Mouse (Mus musculus): ENCODE measurements around the gene Rad51b. TPM values are rescaled to one million over a fixed set of nuclear protein-coding genes. Genes with fewer than 3 reads are reported as not detected.

Rad51b gene
- polyA plus RNA-seq, 1 experiment from 2014 or later = 6.6 TPM

- WGBS = 85% methylated on average over 20 of the region's 20 CpGs
- Histone ChIP-seq H3K4me3 (no peak overlapping the region), H3K27ac (0 out of 2 replicates have a peak overlapping the region, but pooled peaks have one; percentile 71), H3K4me1 (peaks cover 24% of the 10 kb centered on the region), H3K9me3 (no peaks in the 10 kb centered on the region), H3K27me3 (ENCODE audit: insufficient read depth, poor library complexity, severe bottlenecking) (0 out of 2 replicates have a peak, but pooled peaks cover 9% of the 10 kb centered on the region), H3K36me3 (no peaks in the 10 kb centered on the region)
- DNase-seq (ENCODE audit: low spot score) = no peak
These were observed 517.4 kb downstream of the Rad51b start for GRCm38 (mm10) chr12:79814312-79815091.

GRCm38 (mm10) chr12:79816241-79816640 lies 519.2 kb downstream of the Rad51b start:
- DNase-seq (ENCODE audit: low spot score) = no peak
- H3K4me3 ChIP-seq = no peak overlapping the region
- peak overlapping the region; percentile 59; the same call in 1 of the 2 replicates for H3K27ac ChIP-seq
- peaks cover 24% of the 10 kb centered on the region for H3K4me1 ChIP-seq
- 0 out of 2 replicates have a peak, but pooled peaks cover 9% of the 10 kb centered on the region for H3K27me3 ChIP-seq (ENCODE audit: insufficient read depth, poor library complexity, severe bottlenecking)
- H3K9me3 ChIP-seq = no peaks in the 10 kb centered on the region
- 45% methylated on average over 4 of the region's 4 CpGs for WGBS
- no peaks in the 10 kb centered on the region for H3K36me3 ChIP-seq

GRCm38 (mm10) chr12:79820228-79820958 lies 523.3 kb downstream of the Rad51b start:
- Histone ChIP-seq H3K27ac (no peak overlapping the region), H3K4me1 (peaks cover 27% of the 10 kb centered on the region), H3K36me3 (no peaks in the 10 kb centered on the region), H3K9me3 (no peaks in the 10 kb centered on the region), H3K27me3 (ENCODE audit: insufficient read depth, poor library complexity, severe bottlenecking) (0 out of 2 replicates have a peak, but pooled peaks cover 9% of the 10 kb centered on the region), H3K4me3 (no peak overlapping the region)
- WGBS = 76% methylated on average over 8 of the region's 8 CpGs
- DNase-seq (ENCODE audit: low spot score) = no peak

GRCm38 (mm10) chr12:79821901-79822300 lies 524.8 kb downstream of the Rad51b start:
- H3K4me3 ChIP-seq = no peak overlapping the region
- 85% methylated on average over 5 of the region's 5 CpGs for WGBS
- H3K27me3 ChIP-seq (ENCODE audit: insufficient read depth, poor library complexity, severe bottlenecking) = 0 out of 2 replicates have a peak, but pooled peaks cover 14% of the 10 kb centered on the region
- no peaks in the 10 kb centered on the region for H3K36me3 ChIP-seq
- H3K27ac ChIP-seq = peak overlapping the region; percentile 17; the same call in 1 of the 2 replicates
- no peak for DNase-seq (ENCODE audit: low spot score)
- no peaks in the 10 kb centered on the region for H3K9me3 ChIP-seq
- H3K4me1 ChIP-seq = peaks cover 29% of the 10 kb centered on the region

- peak overlapping the region; percentile 17; the same call in 1 of the 2 replicates for H3K27ac ChIP-seq
- H3K4me1 ChIP-seq = peaks cover 33% of the 10 kb centered on the region
- H3K27me3 ChIP-seq (ENCODE audit: insufficient read depth, poor library complexity, severe bottlenecking) = 0 out of 2 replicates have a peak, but pooled peaks cover 14% of the 10 kb centered on the region
- no peaks in the 10 kb centered on the region for H3K36me3 ChIP-seq
- DNase-seq (ENCODE audit: low spot score) = no peak
- H3K9me3 ChIP-seq = no peaks in the 10 kb centered on the region
- H3K4me3 ChIP-seq = no peak overlapping the region
- 72% methylated on average over 2 of the region's 2 CpGs for WGBS
These were observed 525.3 kb downstream of the Rad51b start for GRCm38 (mm10) chr12:79822401-79822800.

- 60% methylated on average over 7 of the region's 7 CpGs for WGBS
- no peak for DNase-seq (ENCODE audit: low spot score)
- 0 out of 2 replicates have a peak, but pooled peaks cover 5% of the 10 kb centered on the region for H3K27me3 ChIP-seq (ENCODE audit: insufficient read depth, poor library complexity, severe bottlenecking)
- peak overlapping the region; percentile 56; the same call in 1 of the 2 replicates for H3K27ac ChIP-seq
- no peaks in the 10 kb centered on the region for H3K36me3 ChIP-seq
- H3K4me1 ChIP-seq = peaks cover 50% of the 10 kb centered on the region
- no peak overlapping the region for H3K4me3 ChIP-seq
- no peaks in the 10 kb centered on the region for H3K9me3 ChIP-seq
These were observed 528.8 kb downstream of the Rad51b start for GRCm38 (mm10) chr12:79825922-79826321.

- 38% methylated on average over 5 of the region's 5 CpGs for WGBS
- Histone ChIP-seq H3K27ac (peak overlapping the region; percentile 78), H3K9me3 (no peaks in the 10 kb centered on the region), H3K27me3 (ENCODE audit: insufficient read depth, poor library complexity, severe bottlenecking) (0 out of 2 replicates have a peak, but pooled peaks cover 5% of the 10 kb centered on the region), H3K4me3 (no peak overlapping the region), H3K4me1 (peaks cover 53% of the 10 kb centered on the region), H3K36me3 (no peaks in the 10 kb centered on the region)
- no peak for DNase-seq (ENCODE audit: low spot score)
These were observed 530.2 kb downstream of the Rad51b start for GRCm38 (mm10) chr12:79827233-79827692.

- peaks cover 49% of the 10 kb centered on the region for H3K4me1 ChIP-seq
- H3K36me3 ChIP-seq = no peaks in the 10 kb centered on the region
- no peak overlapping the region for H3K4me3 ChIP-seq
- H3K27me3 ChIP-seq (ENCODE audit: insufficient read depth, poor library complexity, severe bottlenecking) = 0 out of 2 replicates have a peak, but pooled peaks cover 5% of the 10 kb centered on the region
- 33% methylated on average over 4 of the region's 4 CpGs for WGBS
- no peak for DNase-seq (ENCODE audit: low spot score)
- H3K9me3 ChIP-seq = no peaks in the 10 kb centered on the region
- H3K27ac ChIP-seq = peak overlapping the region; percentile 78
These were observed 530.7 kb downstream of the Rad51b start for GRCm38 (mm10) chr12:79827735-79828134.

GRCm38 (mm10) chr12:79830686-79831085 lies 533.6 kb downstream of the Rad51b start:
- H3K27ac ChIP-seq = peak overlapping the region; percentile 73
- DNase-seq (ENCODE audit: low spot score) = no peak
- H3K27me3 ChIP-seq (ENCODE audit: insufficient read depth, poor library complexity, severe bottlenecking) = 0 out of 2 replicates have a peak, but pooled peaks cover 5% of the 10 kb centered on the region
- peaks cover 49% of the 10 kb centered on the region for H3K4me1 ChIP-seq
- no peaks in the 10 kb centered on the region for H3K36me3 ChIP-seq
- H3K9me3 ChIP-seq = no peaks in the 10 kb centered on the region
- no peak overlapping the region for H3K4me3 ChIP-seq
- 35% methylated on average over 1 of the region's 1 CpGs for WGBS

- DNase-seq (ENCODE audit: low spot score) = no peak
- Histone ChIP-seq H3K27ac (no peak overlapping the region), H3K36me3 (no peaks in the 10 kb centered on the region), H3K4me3 (no peak overlapping the region), H3K27me3 (ENCODE audit: insufficient read depth, poor library complexity, severe bottlenecking) (no peaks in the 10 kb centered on the region), H3K9me3 (no peaks in the 10 kb centered on the region), H3K4me1 (peaks cover 37% of the 10 kb centered on the region)
- 76% methylated on average over 6 of the region's 6 CpGs for WGBS
These were observed 535.5 kb downstream of the Rad51b start for GRCm38 (mm10) chr12:79832611-79833010.

GRCm38 (mm10) chr12:79835521-79835920 lies 538.4 kb downstream of the Rad51b start:
- H3K36me3 ChIP-seq = no peaks in the 10 kb centered on the region
- 88% methylated on average over 8 of the region's 8 CpGs for WGBS
- H3K27ac ChIP-seq = no peak overlapping the region
- no peaks in the 10 kb centered on the region for H3K9me3 ChIP-seq
- no peak for DNase-seq (ENCODE audit: low spot score)
- no peak overlapping the region for H3K4me3 ChIP-seq
- peaks cover 55% of the 10 kb centered on the region for H3K4me1 ChIP-seq
- H3K27me3 ChIP-seq (ENCODE audit: insufficient read depth, poor library complexity, severe bottlenecking) = no peaks in the 10 kb centered on the region

- WGBS = 41% methylated on average over 6 of the region's 6 CpGs
- peaks cover 71% of the 10 kb centered on the region for H3K4me1 ChIP-seq
- H3K4me3 ChIP-seq = no peak overlapping the region
- no peaks in the 10 kb centered on the region for H3K36me3 ChIP-seq
- peak; percentile 82 for DNase-seq (ENCODE audit: low spot score)
- no peaks in the 10 kb centered on the region for H3K9me3 ChIP-seq
- H3K27ac ChIP-seq = peak overlapping the region; percentile 85
- H3K27me3 ChIP-seq (ENCODE audit: insufficient read depth, poor library complexity, severe bottlenecking) = no peaks in the 10 kb centered on the region
These were observed 541.3 kb downstream of the Rad51b start for GRCm38 (mm10) chr12:79838181-79838961.
